Mouse (Mus musculus) hindbrain, embryonic 13.5 days (tissue): ENCODE results near the gene Mrps34. TPM values are rescaled to one million over a fixed set of nuclear protein-coding genes. Genes with fewer than 3 reads are reported as not detected.

Experiments
- ATAC-seq: fragments of 200-750 bp; cut with Nextera tagmentation; 2 replicates; pipeline ENCODE4 v1.8.0; 2017; ENCODE audit warnings: moderate TSS enrichment; ENCODE audit not compliant: low FRiP score
- H3K27ac ChIP-seq: fragments of 300-500 bp; sonication (generic); 2 replicates; pipeline ENCODE4 v1.5.1; 2015; ENCODE audit warnings: inconsistent platforms, mild to moderate bottlenecking, moderate library complexity
- H3K27me3 ChIP-seq: fragments of 300-500 bp; sonication (generic); 2 replicates; pipeline ENCODE4 v1.6.1; 2015; ENCODE audit warnings: mild to moderate bottlenecking, inconsistent platforms
- H3K36me3 ChIP-seq: fragments of 300-500 bp; sonication (generic); 2 replicates; pipeline ENCODE4 v1.6.1; 2015; ENCODE audit warnings: mild to moderate bottlenecking, inconsistent platforms
- H3K4me1 ChIP-seq: fragments of 300-500 bp; sonication (generic); replicated peaks from 2 replicates; pipeline ENCODE4 v1.6.1; 2015; ENCODE audit warnings: inconsistent platforms
- H3K4me2 ChIP-seq: fragments of 300-500 bp; sonication (generic); 2 replicates; pipeline ENCODE4 v1.6.1; 2015; ENCODE audit warnings: inconsistent platforms, mild to moderate bottlenecking, moderate library complexity
- H3K4me3 ChIP-seq: fragments of 300-500 bp; sonication (generic); 2 replicates; pipeline ENCODE4 v1.5.1; 2015; ENCODE audit warnings: mild to moderate bottlenecking, inconsistent platforms
- H3K9ac ChIP-seq: fragments of 300-500 bp; sonication (generic); 2 replicates; pipeline ENCODE4 v1.6.1; 2015; ENCODE audit warnings: mild to moderate bottlenecking, inconsistent platforms
- H3K9me3 ChIP-seq: fragments of 300-500 bp; sonication (generic); 2 replicates; pipeline ENCODE4 v1.6.1; 2016; ENCODE audit warnings: inconsistent platforms
- WGBS: fragments of 180-500 bp; shearing (Covaris S2); methylation state at CpG from one replicate; pipeline ENCODE4 v1.1.7; 2015; 5-methylcytosine and 5-hydroxymethylcytosine counted together
- polyA plus RNA-seq: library from polyadenylated mRNA; unstranded; fragments of >200 nt; fragmentation: Nextera tagmentation; extraction: Ambion mirVana; gene quantifications from 2 replicates; pipeline ENCODE4 v1.2.1, GENCODE M21; 2015

The Mrps34 gene
- polyA plus RNA-seq, 1 experiment from 2014 or later = 77.6 TPM

DNA sequence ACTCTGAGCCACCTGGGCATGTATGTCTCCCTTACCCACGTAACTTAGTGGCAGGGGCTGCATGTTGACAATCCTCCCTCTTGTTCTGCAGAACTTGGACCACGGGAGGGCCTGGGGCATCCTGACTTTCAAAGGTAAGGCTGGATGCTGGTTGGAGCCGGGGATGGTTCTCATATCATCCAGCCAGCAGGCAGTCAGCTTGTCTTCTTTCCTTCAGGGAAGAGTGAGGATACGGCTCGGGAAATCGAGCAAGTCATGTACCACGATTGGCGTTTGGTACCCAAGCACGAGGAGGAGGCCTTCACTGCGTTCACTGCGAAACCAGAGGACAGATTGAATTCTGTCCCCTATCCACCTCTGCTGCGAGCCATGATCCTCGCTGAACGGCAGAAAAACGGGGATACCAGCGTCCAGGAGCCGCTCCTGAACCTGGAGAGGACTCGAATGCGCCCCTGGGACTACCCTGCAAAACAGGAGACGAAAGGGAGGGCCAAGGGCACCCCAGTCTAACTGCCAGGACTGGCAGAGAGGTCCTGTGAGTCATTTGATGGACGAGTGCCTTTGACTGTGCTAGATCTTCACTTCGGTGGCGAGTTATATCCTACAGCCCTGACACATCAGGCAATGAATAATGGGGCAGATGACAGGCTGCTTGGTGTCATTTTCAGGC is 790 bp downstream of the Mrps34 start:
- 11% methylated on average over 23 of the region's 23 CpGs for WGBS
- Histone ChIP-seq H3K4me2 (peak overlapping the region; percentile 100), H3K9me3 (no peaks in the 10 kb centered on the region), H3K4me3 (peak overlapping the region; percentile 70), H3K4me1 (peaks cover 46% of the 10 kb centered on the region), H3K27ac (peak overlapping the region; percentile 91), H3K27me3 (no peaks in the 10 kb centered on the region), H3K9ac (peak overlapping the region; percentile 96), H3K36me3 (peaks cover 68% of the 10 kb centered on the region)
- peak; percentile 4; the same call in 1 of the 2 replicates for ATAC-seq

DNA sequence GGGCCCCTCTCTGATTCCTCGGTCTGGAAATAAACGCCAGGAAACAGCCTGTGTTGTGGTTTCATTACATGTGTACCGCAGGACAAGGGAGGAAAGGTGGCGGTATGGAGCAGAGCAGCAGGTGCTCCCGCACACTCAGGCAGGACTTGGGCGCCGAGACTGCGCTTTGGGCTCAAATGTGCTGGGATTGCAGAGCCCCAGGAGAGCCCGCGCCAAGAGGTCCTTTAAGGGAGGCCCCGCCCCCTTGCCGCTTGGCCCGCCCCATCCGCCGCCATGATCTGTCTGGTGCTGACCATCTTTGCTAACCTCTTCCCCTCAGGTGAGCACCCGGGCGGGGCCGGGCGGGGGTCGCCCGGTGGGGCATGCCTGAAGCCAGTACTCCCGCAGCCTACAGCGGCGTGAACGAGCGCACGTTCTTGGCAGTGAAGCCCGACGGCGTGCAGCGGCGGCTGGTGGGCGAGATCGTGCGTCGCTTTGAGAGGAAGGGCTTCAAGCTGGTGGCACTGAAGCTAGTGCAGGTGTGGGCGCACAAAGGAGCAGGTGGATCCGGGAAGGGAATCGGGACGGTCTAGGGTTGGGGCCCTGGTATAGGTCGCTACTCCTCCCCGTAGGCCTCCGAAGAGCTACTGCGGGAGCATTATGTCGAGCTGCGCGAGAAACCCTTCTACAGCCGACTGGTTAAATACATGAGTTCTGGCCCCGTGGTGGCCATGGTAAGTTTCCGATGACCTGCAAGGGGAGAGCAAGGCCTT is 1.5 kb downstream of the Mrps34 start, which contains the start of gene Nme3:
Nme3 (plus strand) TSS at position 260 of the 752 bp plus-strand sequence.
- peak; percentile 65 for ATAC-seq
- H3K27me3 ChIP-seq = no peaks in the 10 kb centered on the region
- H3K36me3 ChIP-seq = peaks cover 68% of the 10 kb centered on the region
- H3K4me1 ChIP-seq = peaks cover 46% of the 10 kb centered on the region
- peak within 1 kb of the TSS; percentile 70 for H3K4me3 ChIP-seq
- peak within 1 kb of the TSS; percentile 96 for H3K9ac ChIP-seq
- WGBS = 2% methylated on average over 50 of the region's 50 CpGs
- peak within 1 kb of the TSS; percentile 91 for H3K27ac ChIP-seq
- no peaks in the 10 kb centered on the region for H3K9me3 ChIP-seq
- H3K4me2 ChIP-seq = peak within 1 kb of the TSS; percentile 100

DNA sequence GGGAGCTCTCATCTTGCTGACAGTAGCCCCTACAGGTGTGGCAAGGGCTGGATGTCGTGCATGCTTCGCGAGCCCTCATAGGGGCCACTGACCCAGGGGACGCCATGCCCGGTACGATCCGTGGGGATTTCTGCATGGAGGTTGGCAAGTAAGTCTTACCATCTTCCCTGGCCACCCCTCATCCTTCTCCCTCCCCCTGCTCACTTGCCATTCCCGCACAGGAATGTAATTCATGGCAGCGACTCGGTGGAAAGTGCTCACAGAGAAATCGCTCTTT is 2.0 kb downstream of the Mrps34 start:
- peaks cover 68% of the 10 kb centered on the region for H3K36me3 ChIP-seq
- H3K27me3 ChIP-seq = no peaks in the 10 kb centered on the region
- peaks cover 46% of the 10 kb centered on the region for H3K4me1 ChIP-seq
- ATAC-seq = no peak
- H3K27ac ChIP-seq = peak overlapping the region; percentile 91
- peak overlapping the region; percentile 100 for H3K4me2 ChIP-seq
- peak overlapping the region; percentile 70 for H3K4me3 ChIP-seq
- peak overlapping the region; percentile 96 for H3K9ac ChIP-seq
- H3K9me3 ChIP-seq = no peaks in the 10 kb centered on the region
- WGBS = 35% methylated on average over 11 of the region's 11 CpGs

DNA sequence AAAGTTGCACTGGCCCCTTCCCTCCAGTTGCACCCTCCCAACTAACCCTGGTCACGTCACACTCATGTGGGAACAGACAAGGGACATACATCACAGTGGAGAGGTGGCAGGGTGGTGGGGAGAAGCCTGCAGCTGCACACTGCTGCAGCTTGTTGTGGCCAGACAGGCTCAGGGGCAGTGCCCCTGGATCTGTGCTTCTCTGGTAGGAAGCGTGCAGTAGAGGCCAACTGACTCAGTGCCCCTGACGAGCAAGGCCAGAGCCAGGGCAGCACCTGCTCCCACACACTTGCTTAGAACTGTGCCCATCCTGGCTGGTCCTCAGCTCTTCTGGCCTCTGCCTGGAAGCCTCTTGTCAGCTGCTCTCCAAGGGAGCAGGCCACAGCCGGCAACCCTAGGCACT is 2.7 kb downstream of the Mrps34 start:
- Histone ChIP-seq H3K4me1 (peaks cover 46% of the 10 kb centered on the region), H3K27ac (no peak overlapping the region), H3K4me2 (peak overlapping the region; percentile 100), H3K9ac (peak overlapping the region; percentile 96), H3K36me3 (peaks cover 68% of the 10 kb centered on the region), H3K27me3 (no peaks in the 10 kb centered on the region), H3K9me3 (no peaks in the 10 kb centered on the region), H3K4me3 (peak overlapping the region; percentile 70)
- ATAC-seq = no peak
- WGBS = 68% methylated on average over 4 of the region's 4 CpGs

DNA sequence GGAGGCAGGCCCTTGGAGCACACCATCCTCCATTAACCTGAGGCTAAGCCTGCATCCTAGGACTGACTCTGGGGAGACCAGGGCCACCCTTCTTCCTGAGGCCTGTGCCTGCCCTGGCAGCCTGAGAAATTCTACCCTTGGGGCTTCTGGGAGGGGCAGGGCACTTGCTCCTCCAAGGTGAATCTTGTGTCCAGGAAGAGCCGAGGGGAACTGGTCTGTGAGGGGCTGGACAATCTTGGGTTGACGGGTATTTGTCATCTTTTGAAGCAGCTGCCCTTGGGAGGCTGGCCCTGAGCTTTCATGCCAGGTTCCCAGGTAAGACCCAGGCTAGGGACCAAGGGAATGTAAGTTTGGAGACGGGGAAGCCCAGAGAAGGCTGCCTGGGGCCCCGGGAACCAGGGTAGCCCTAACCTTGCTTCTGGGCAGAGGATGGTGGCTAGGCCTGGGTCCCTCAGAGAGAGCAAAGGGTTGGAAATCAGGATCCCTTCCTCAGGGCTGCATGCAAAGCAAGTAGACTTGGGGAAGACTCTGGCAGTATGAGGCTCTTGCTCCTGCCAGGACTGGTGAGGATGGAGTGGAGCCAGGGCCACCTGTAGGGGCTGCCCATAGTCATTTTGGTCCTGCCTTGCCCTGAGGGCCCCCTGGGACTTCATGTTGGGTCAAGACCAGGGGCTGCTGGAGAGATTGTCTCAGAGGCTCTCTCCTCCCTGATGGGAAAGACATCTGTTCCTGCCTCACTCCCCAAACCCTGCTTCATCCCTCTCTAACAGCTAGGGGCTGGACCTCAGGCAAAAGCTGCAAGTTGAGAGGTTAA is 3.3 kb downstream of the Mrps34 start:
- peak overlapping the region; percentile 70; the same call in 1 of the 2 replicates for H3K4me3 ChIP-seq
- H3K9me3 ChIP-seq = no peaks in the 10 kb centered on the region
- no peaks in the 10 kb centered on the region for H3K27me3 ChIP-seq
- H3K9ac ChIP-seq = peak overlapping the region; percentile 96
- H3K4me2 ChIP-seq = peak overlapping the region; percentile 100
- ATAC-seq = no peak
- peaks cover 44% of the 10 kb centered on the region for H3K4me1 ChIP-seq
- H3K27ac ChIP-seq = no peak overlapping the region
- 91% methylated on average over 4 of the region's 4 CpGs for WGBS
- H3K36me3 ChIP-seq = peaks cover 68% of the 10 kb centered on the region

DNA sequence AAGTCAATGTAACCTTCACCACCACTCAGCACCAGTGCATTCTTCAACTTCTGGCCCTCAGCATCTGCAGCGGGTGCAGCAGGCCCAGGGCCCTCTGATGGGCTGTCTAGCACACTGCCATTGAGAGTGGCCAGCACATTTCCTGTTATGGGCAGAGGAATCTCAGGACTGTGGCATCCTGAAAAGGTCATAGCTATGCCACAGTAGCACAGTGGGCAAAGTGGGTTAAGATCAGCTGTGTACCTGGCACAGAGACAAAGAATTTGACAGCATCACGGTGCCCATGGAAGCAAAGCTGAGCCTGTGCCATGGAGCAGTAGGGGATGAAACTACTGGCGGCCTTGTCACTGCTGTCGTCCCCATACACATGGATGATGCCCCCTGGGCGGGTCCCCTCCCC is 4.2 kb downstream of the Mrps34 start:
- Histone ChIP-seq H3K9ac (no peak overlapping the region), H3K9me3 (no peaks in the 10 kb centered on the region), H3K4me1 (peaks cover 35% of the 10 kb centered on the region), H3K27me3 (no peaks in the 10 kb centered on the region), H3K4me2 (no peak overlapping the region), H3K4me3 (no peak overlapping the region), H3K27ac (no peak overlapping the region), H3K36me3 (peaks cover 70% of the 10 kb centered on the region)
- ATAC-seq = no peak
- WGBS = 86% methylated on average over 5 of the region's 5 CpGs

DNA sequence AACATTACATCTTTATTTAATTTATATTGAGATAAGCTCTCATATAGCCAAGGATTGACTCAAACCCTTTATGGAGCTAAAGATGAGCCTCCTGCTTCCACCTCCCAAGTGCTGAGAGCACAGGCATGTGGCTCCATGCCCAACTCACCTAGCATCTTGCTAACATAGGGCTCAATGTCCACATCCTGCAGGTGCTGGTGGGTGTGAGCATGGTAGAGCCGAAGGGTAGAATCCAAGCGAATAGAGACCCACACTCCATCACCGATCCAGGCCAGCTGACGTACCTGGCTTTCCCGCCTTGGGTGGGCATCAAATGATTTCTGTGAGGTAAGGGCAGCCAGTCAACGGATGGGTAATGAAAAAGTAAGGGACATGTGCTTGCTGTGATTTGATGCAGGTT is 5.1 kb downstream of the Mrps34 start:
- Histone ChIP-seq H3K36me3 (peaks cover 79% of the 10 kb centered on the region), H3K27ac (no peak overlapping the region), H3K4me1 (peaks cover 32% of the 10 kb centered on the region), H3K9ac (no peak overlapping the region), H3K4me2 (no peak overlapping the region), H3K4me3 (no peak overlapping the region), H3K27me3 (no peaks in the 10 kb centered on the region), H3K9me3 (no peaks in the 10 kb centered on the region)
- 96% methylated on average over 6 of the region's 6 CpGs for WGBS
- no peak for ATAC-seq

DNA sequence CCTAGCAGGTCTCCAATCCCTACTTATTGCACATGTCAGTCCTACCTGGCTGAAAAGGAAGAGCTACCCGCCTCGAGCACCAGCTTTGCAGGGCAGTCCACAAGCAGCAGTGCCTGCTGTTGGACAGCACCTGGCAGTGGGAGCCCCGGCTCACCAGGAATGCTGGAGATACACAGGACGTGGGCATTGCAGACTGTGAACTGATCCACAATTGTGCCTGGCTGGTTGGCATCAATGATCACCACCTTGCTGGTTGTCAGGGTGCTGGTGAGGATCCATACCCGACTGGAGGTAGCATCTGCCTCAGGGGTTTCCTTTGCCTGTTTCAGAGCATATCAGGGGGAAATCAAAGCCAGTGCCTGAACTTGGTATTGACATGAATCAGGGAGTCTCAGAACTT is 7.2 kb downstream of the Mrps34 start:
- Histone ChIP-seq H3K4me1 (peaks cover 17% of the 10 kb centered on the region), H3K9ac (no peak overlapping the region), H3K4me2 (no peak overlapping the region), H3K27me3 (no peaks in the 10 kb centered on the region), H3K4me3 (no peak overlapping the region), H3K27ac (no peak overlapping the region), H3K9me3 (no peaks in the 10 kb centered on the region), H3K36me3 (peaks cover 100% of the 10 kb centered on the region)
- WGBS = 95% methylated on average over 5 of the region's 5 CpGs
- no peak for ATAC-seq

DNA sequence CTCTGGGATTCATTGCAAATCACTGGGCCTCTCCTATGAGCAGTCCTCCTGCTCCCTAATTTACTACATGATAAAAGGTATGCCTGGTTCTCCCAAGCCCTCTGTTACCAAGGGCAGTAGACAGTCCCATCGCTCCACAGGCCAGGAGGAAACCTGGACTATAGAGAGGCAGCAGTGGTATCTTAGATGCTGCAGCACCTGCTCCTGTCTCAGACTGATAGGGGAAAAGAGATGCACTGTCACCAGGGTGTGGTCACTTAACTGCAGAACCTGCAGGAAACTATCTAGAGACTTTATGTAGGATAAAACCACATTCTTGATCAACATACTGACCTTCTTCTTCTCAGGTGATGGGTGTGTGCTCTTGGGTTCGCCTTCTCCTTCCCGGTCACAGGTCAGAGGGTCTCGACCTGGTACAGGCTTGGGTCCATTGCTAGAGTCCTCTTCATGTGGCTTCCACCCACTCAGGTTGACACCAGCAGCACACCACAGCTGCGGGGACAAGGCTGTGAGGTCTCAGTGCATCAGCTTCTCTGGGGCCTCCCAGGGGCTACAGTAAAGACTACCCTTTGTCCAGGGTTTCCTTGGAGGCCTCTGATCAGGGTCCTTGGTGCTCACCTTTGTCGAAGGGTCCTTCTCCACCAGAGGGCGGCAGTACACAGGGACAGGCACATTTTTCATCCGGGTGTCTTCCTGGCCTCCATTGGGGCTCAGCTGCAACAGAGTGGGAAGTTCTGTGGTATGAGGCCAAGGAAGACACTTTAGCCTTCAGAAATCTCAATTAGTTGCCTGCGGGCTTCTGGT is 8.0 kb downstream of the Mrps34 start:
- Histone ChIP-seq H3K9ac (no peak overlapping the region), H3K27ac (no peak overlapping the region), H3K4me2 (no peak overlapping the region), H3K4me1 (peaks cover 9% of the 10 kb centered on the region), H3K27me3 (no peaks in the 10 kb centered on the region), H3K4me3 (no peak overlapping the region), H3K9me3 (no peaks in the 10 kb centered on the region), H3K36me3 (peaks cover 100% of the 10 kb centered on the region)
- 68% methylated on average over 9 of the region's 9 CpGs for WGBS
- no peak for ATAC-seq

DNA sequence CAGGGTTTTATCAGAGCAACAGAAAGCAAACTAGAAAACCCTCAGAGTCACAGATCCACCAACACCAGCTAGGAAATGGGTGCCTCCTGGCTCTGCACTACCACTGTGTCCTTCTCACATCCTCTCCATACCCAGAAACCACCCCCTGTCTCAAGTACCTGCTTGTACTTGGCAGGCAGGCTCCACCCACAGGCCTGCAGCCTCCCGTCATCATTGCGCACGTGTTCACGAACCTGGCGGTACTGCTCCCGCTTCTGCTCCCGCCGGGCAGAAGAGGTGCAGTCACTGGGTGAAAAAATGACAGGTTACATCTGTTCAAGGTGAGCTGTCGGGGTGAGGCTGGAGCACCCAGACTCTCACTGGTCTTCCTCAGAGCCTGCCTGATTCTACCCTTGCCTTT is 8.9 kb downstream of the Mrps34 start:
- Histone ChIP-seq H3K9me3 (no peaks in the 10 kb centered on the region), H3K9ac (no peak overlapping the region), H3K27me3 (no peaks in the 10 kb centered on the region), H3K4me3 (no peak overlapping the region), H3K4me2 (no peak overlapping the region), H3K4me1 (0 out of 2 replicates have a peak, but pooled peaks cover under 1% of the 10 kb centered on the region), H3K36me3 (peaks cover 100% of the 10 kb centered on the region), H3K27ac (no peak overlapping the region)
- 93% methylated on average over 9 of the region's 9 CpGs for WGBS
- no peak for ATAC-seq

DNA sequence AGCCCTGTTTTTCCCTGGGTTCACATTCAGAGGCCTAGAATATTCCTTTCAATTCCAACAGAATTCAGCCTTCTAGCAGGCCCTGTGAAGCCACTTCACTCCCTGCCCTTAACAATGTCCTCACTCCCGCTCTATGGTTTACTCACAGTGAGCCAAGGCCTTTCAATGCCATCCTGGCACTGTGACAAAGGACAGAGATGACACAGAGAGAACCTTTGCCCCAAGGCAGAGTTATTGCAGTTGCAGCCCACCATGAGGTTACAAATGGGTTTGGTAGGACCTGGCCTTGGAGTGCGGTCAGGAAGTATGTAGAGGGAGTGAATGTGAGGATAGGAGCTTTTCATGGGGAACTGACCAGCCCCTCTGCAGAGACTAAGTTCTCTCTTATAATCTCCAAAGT is 12.7 kb downstream of the Mrps34 start:
- WGBS = 96% methylated on average over 2 of the region's 2 CpGs
- Histone ChIP-seq H3K27me3 (no peaks in the 10 kb centered on the region), H3K27ac (no peak overlapping the region), H3K36me3 (peaks cover 100% of the 10 kb centered on the region), H3K9ac (no peak overlapping the region), H3K4me1 (no peaks in the 10 kb centered on the region), H3K9me3 (no peaks in the 10 kb centered on the region), H3K4me2 (no peak overlapping the region), H3K4me3 (no peak overlapping the region)
- no peak for ATAC-seq

DNA sequence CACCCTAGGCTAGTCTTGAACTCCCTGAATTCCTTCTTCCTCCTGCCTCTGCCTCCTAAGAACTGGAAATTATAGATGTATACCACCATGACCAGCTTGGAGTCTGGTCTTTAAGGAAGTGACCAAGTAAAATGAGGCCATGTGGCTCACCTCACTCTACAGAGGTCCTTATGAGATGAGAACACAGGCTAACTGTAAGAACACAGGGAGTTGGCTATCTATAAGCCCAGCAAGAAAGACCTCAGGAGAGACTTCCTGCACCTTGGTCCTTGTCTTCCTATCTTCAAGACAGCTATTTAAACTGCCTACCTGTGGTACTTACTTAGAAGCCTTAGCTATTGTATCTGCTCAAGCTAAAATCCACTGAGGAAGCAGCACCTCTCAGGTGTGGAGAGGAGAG is 19.1 kb downstream of the Mrps34 start:
- no peaks in the 10 kb centered on the region for H3K9me3 ChIP-seq
- H3K27me3 ChIP-seq = no peaks in the 10 kb centered on the region
- H3K4me3 ChIP-seq = no peak overlapping the region
- H3K4me1 ChIP-seq = no peaks in the 10 kb centered on the region
- ATAC-seq = no peak
- H3K36me3 ChIP-seq = peaks cover 98% of the 10 kb centered on the region
- H3K9ac ChIP-seq = no peak overlapping the region
- no peak overlapping the region for H3K27ac ChIP-seq
- H3K4me2 ChIP-seq = no peak overlapping the region
